Mouse (Mus musculus): ENCODE data around the gene Scfd2. TPM values are rescaled to one million over a fixed set of nuclear protein-coding genes. Genes with fewer than 3 reads are reported as not detected.

Gene Scfd2
- polyA plus RNA-seq, 1 experiment from 2014 or later, result 14.4 TPM

- ATAC-seq (ENCODE audit: insufficient number of reproducible peaks, insufficient read depth, low FRiP score, low read depth), result no peak
- WGBS, result 90% methylated on average over 6 of the region's 6 CpGs
- Histone ChIP-seq H3K9ac (ENCODE audit: low read length) (no peak overlapping the region), H3K4me3 (ENCODE audit: control insufficient read depth in 1 of 2, insufficient read depth in 1 of 2, low read depth in 1 of 2, low read length in 2 of 2) (no peak overlapping the region), H3K4me2 (ENCODE audit: low read length) (no peak overlapping the region), H3K9me3 (ENCODE audit: control insufficient read depth, low read length) (no peaks in the 10 kb centered on the region), H3K36me3 (ENCODE audit: control insufficient read depth, insufficient read depth, low read length) (no peaks in the 10 kb centered on the region), H3K27me3 (ENCODE audit: control insufficient read depth, insufficient read depth, low read length) (no peaks in the 10 kb centered on the region), H3K27ac (replicated peaks in 1 of 2; ENCODE audit: control insufficient read depth in 1 of 2, insufficient read depth in 1 of 2, low read depth in 2 of 2, low read length in 2 of 2) (no peak overlapping the region), H3K4me1 (ENCODE audit: control insufficient read depth in 2 of 2, insufficient read depth in 2 of 2, low read length in 2 of 2) (peaks cover 14 to 25% of the 10 kb centered on the region in 2 experiments)
Measured at GRCm38 (mm10) chr5:74227352-74227751, 304.2 kb downstream of the Scfd2 start.

- H3K27ac ChIP-seq (replicated peaks in 1 of 2; ENCODE audit: control insufficient read depth in 1 of 2, insufficient read depth in 1 of 2, low read depth in 2 of 2, low read length in 2 of 2), result no peak overlapping the region
- no peak for ATAC-seq (ENCODE audit: insufficient number of reproducible peaks, insufficient read depth, low FRiP score, low read depth)
- peaks cover 14 to 21% of the 10 kb centered on the region in 2 experiments for H3K4me1 ChIP-seq (ENCODE audit: control insufficient read depth in 2 of 2, insufficient read depth in 2 of 2, low read length in 2 of 2)
- no peaks in the 10 kb centered on the region for H3K9me3 ChIP-seq (ENCODE audit: control insufficient read depth, low read length)
- H3K4me3 ChIP-seq (ENCODE audit: control insufficient read depth in 1 of 2, insufficient read depth in 1 of 2, low read depth in 1 of 2, low read length in 2 of 2), result no peak overlapping the region
- no peak overlapping the region for H3K4me2 ChIP-seq (ENCODE audit: low read length)
- WGBS, result 78% methylated on average over 5 of the region's 5 CpGs
- no peak overlapping the region for H3K9ac ChIP-seq (ENCODE audit: low read length)
- no peaks in the 10 kb centered on the region for H3K27me3 ChIP-seq (ENCODE audit: control insufficient read depth, insufficient read depth, low read length)
- H3K36me3 ChIP-seq (ENCODE audit: control insufficient read depth, insufficient read depth, low read length), result no peaks in the 10 kb centered on the region
Measured at GRCm38 (mm10) chr5:74226183-74226582, 305.4 kb downstream of the Scfd2 start.

- no peak for ATAC-seq (ENCODE audit: insufficient number of reproducible peaks, insufficient read depth, low FRiP score, low read depth)
- Histone ChIP-seq H3K4me2 (ENCODE audit: low read length) (no peak overlapping the region), H3K4me3 (ENCODE audit: control insufficient read depth in 1 of 2, insufficient read depth in 1 of 2, low read depth in 1 of 2, low read length in 2 of 2) (no peak overlapping the region), H3K27me3 (ENCODE audit: control insufficient read depth, insufficient read depth, low read length) (no peaks in the 10 kb centered on the region), H3K27ac (replicated peaks in 1 of 2; ENCODE audit: control insufficient read depth in 1 of 2, insufficient read depth in 1 of 2, low read depth in 2 of 2, low read length in 2 of 2) (no peak overlapping the region), H3K9ac (ENCODE audit: low read length) (no peak overlapping the region), H3K4me1 (ENCODE audit: control insufficient read depth in 2 of 2, insufficient read depth in 2 of 2, low read length in 2 of 2) (peaks cover 4 to 6% of the 10 kb centered on the region in 2 experiments; a peak in 3 of 4 replicates), H3K9me3 (ENCODE audit: control insufficient read depth, low read length) (no peaks in the 10 kb centered on the region), H3K36me3 (ENCODE audit: control insufficient read depth, insufficient read depth, low read length) (no peaks in the 10 kb centered on the region)
- 86% methylated on average over 6 of the region's 6 CpGs for WGBS
Measured at GRCm38 (mm10) chr5:74224480-74224879, 307.1 kb downstream of the Scfd2 start.

GRCm38 (mm10) chr5:74222626-74223025, 308.9 kb downstream of the Scfd2 start:
- Histone ChIP-seq H3K4me1 (ENCODE audit: control insufficient read depth in 2 of 2, insufficient read depth in 2 of 2, low read length in 2 of 2) (peaks cover 0 to 2% of the 10 kb centered on the region in 2 experiments; a peak in 1 of 4 replicates), H3K27ac (replicated peaks in 1 of 2; ENCODE audit: control insufficient read depth in 1 of 2, insufficient read depth in 1 of 2, low read depth in 2 of 2, low read length in 2 of 2) (no peak overlapping the region), H3K9me3 (ENCODE audit: control insufficient read depth, low read length) (no peaks in the 10 kb centered on the region), H3K27me3 (ENCODE audit: control insufficient read depth, insufficient read depth, low read length) (no peaks in the 10 kb centered on the region), H3K4me3 (ENCODE audit: control insufficient read depth in 1 of 2, insufficient read depth in 1 of 2, low read depth in 1 of 2, low read length in 2 of 2) (no peak overlapping the region), H3K9ac (ENCODE audit: low read length) (no peak overlapping the region), H3K36me3 (ENCODE audit: control insufficient read depth, insufficient read depth, low read length) (no peaks in the 10 kb centered on the region), H3K4me2 (ENCODE audit: low read length) (no peak overlapping the region)
- no peak for ATAC-seq (ENCODE audit: insufficient number of reproducible peaks, insufficient read depth, low FRiP score, low read depth)
- WGBS, result 82% methylated on average over 4 of the region's 4 CpGs

GRCm38 (mm10) chr5:74218524-74218923, 313.0 kb downstream of the Scfd2 start:
- WGBS, result 79% methylated on average over 4 of the region's 4 CpGs
- Histone ChIP-seq H3K27me3 (ENCODE audit: control insufficient read depth, insufficient read depth, low read length) (no peaks in the 10 kb centered on the region), H3K9me3 (ENCODE audit: control insufficient read depth, low read length) (no peaks in the 10 kb centered on the region), H3K9ac (ENCODE audit: low read length) (no peak overlapping the region), H3K4me3 (ENCODE audit: control insufficient read depth in 1 of 2, insufficient read depth in 1 of 2, low read depth in 1 of 2, low read length in 2 of 2) (no peak overlapping the region), H3K36me3 (ENCODE audit: control insufficient read depth, insufficient read depth, low read length) (no peaks in the 10 kb centered on the region), H3K4me1 (ENCODE audit: control insufficient read depth in 2 of 2, insufficient read depth in 2 of 2, low read length in 2 of 2) (peaks cover 2 to 4% of the 10 kb centered on the region in 2 experiments; a peak in 2 of 4 replicates), H3K4me2 (ENCODE audit: low read length) (no peak overlapping the region), H3K27ac (replicated peaks in 1 of 2; ENCODE audit: control insufficient read depth in 1 of 2, insufficient read depth in 1 of 2, low read depth in 2 of 2, low read length in 2 of 2) (no peak overlapping the region)
- ATAC-seq (ENCODE audit: insufficient number of reproducible peaks, insufficient read depth, low FRiP score, low read depth), result no peak

- Histone ChIP-seq H3K36me3 (ENCODE audit: control insufficient read depth, insufficient read depth, low read length) (no peaks in the 10 kb centered on the region), H3K9ac (ENCODE audit: low read length) (no peak overlapping the region), H3K4me2 (ENCODE audit: low read length) (no peak overlapping the region), H3K4me3 (ENCODE audit: control insufficient read depth in 1 of 2, insufficient read depth in 1 of 2, low read depth in 1 of 2, low read length in 2 of 2) (no peak overlapping the region), H3K27me3 (ENCODE audit: control insufficient read depth, insufficient read depth, low read length) (no peaks in the 10 kb centered on the region), H3K27ac (replicated peaks in 1 of 2; ENCODE audit: control insufficient read depth in 1 of 2, insufficient read depth in 1 of 2, low read depth in 2 of 2, low read length in 2 of 2) (no peak overlapping the region), H3K9me3 (ENCODE audit: control insufficient read depth, low read length) (no peaks in the 10 kb centered on the region), H3K4me1 (ENCODE audit: control insufficient read depth in 2 of 2, insufficient read depth in 2 of 2, low read length in 2 of 2) (peaks cover 5 to 11% of the 10 kb centered on the region in 2 experiments)
- 48% methylated on average over 4 of the region's 4 CpGs for WGBS
- ATAC-seq (ENCODE audit: insufficient number of reproducible peaks, insufficient read depth, low FRiP score, low read depth), result no peak
Measured at GRCm38 (mm10) chr5:74215125-74215524, 316.4 kb downstream of the Scfd2 start.

- no peak overlapping the region for H3K4me2 ChIP-seq (ENCODE audit: low read length)
- no peak overlapping the region for H3K4me3 ChIP-seq (ENCODE audit: control insufficient read depth in 1 of 2, insufficient read depth in 1 of 2, low read depth in 1 of 2, low read length in 2 of 2)
- peaks cover 10 to 12% of the 10 kb centered on the region in 2 experiments for H3K4me1 ChIP-seq (ENCODE audit: control insufficient read depth in 2 of 2, insufficient read depth in 2 of 2, low read length in 2 of 2)
- whole genome bisulfite sequencing, result 28% methylated on average over 7 of the region's 7 CpGs
- H3K9ac ChIP-seq (ENCODE audit: low read length), result no peak overlapping the region; the same call in 1 of the 2 replicates
- H3K27ac ChIP-seq (replicated peaks in 1 of 2; ENCODE audit: control insufficient read depth in 1 of 2, insufficient read depth in 1 of 2, low read depth in 2 of 2, low read length in 2 of 2), result peak overlapping the region; percentile 18 to 43; a peak in 1 of 4 replicates
- H3K36me3 ChIP-seq (ENCODE audit: control insufficient read depth, insufficient read depth, low read length), result no peaks in the 10 kb centered on the region
- no peaks in the 10 kb centered on the region for H3K9me3 ChIP-seq (ENCODE audit: control insufficient read depth, low read length)
- no peak for ATAC-seq (ENCODE audit: insufficient number of reproducible peaks, insufficient read depth, low FRiP score, low read depth)
- no peaks in the 10 kb centered on the region for H3K27me3 ChIP-seq (ENCODE audit: control insufficient read depth, insufficient read depth, low read length)
Measured at GRCm38 (mm10) chr5:74214501-74215110, 317.0 kb downstream of the Scfd2 start.

- Histone ChIP-seq H3K27me3 (ENCODE audit: control insufficient read depth, insufficient read depth, low read length) (no peaks in the 10 kb centered on the region), H3K9me3 (ENCODE audit: control insufficient read depth, low read length) (no peaks in the 10 kb centered on the region), H3K27ac (replicated peaks in 1 of 2; ENCODE audit: control insufficient read depth in 1 of 2, insufficient read depth in 1 of 2, low read depth in 2 of 2, low read length in 2 of 2) (no peak overlapping the region), H3K4me1 (ENCODE audit: control insufficient read depth in 2 of 2, insufficient read depth in 2 of 2, low read length in 2 of 2) (peaks cover 33 to 36% of the 10 kb centered on the region in 2 experiments), H3K4me2 (ENCODE audit: low read length) (no peak overlapping the region), H3K9ac (ENCODE audit: low read length) (no peak overlapping the region), H3K36me3 (ENCODE audit: control insufficient read depth, insufficient read depth, low read length) (no peaks in the 10 kb centered on the region), H3K4me3 (ENCODE audit: control insufficient read depth in 1 of 2, insufficient read depth in 1 of 2, low read depth in 1 of 2, low read length in 2 of 2) (no peak overlapping the region)
- no peak for ATAC-seq (ENCODE audit: insufficient number of reproducible peaks, insufficient read depth, low FRiP score, low read depth)
- WGBS, result 52% methylated on average over 11 of the region's 11 CpGs
Measured at GRCm38 (mm10) chr5:74211346-74211745, 320.2 kb downstream of the Scfd2 start.

Data from heart, embryonic 14.5 days (tissue).